Mouse (Mus musculus) hindbrain, postnatal 0 days (tissue): ENCODE results near the gene Lrrc7. TPM values are rescaled to one million over a fixed set of nuclear protein-coding genes. Genes with fewer than 3 reads are reported as not detected.

Experiments used
- ATAC-seq: fragments of 200-750 bp; cut with Nextera tagmentation; 2 replicates; pipeline ENCODE4 v1.8.0; 2017; ENCODE audit warnings: mild to moderate bottlenecking, moderate TSS enrichment, moderate library complexity
- DNase-seq: peaks from one replicate; pipeline ENCODE4 v3.0.0-alpha.2; 2015; ENCODE audit warnings: low spot score
- H3K27ac ChIP-seq: fragments of 300-500 bp; sonication (generic); 2 replicates; pipeline ENCODE4 v1.5.1; 2014; ENCODE audit warnings: mild to moderate bottlenecking
- H3K27me3 ChIP-seq: fragments of 300-500 bp; sonication (generic); 2 replicates; pipeline ENCODE4 v1.6.1; 2014; ENCODE audit warnings: low read length, mixed read lengths; ENCODE audit not compliant: insufficient read depth
- H3K36me3 ChIP-seq: fragments of 300-500 bp; sonication (generic); 2 replicates; pipeline ENCODE4 v1.6.1; 2014; ENCODE audit warnings: low read length, mixed read lengths; ENCODE audit not compliant: insufficient read depth
- H3K4me1 ChIP-seq: fragments of 300-500 bp; sonication (generic); 2 replicates; pipeline ENCODE4 v1.6.1; 2014; ENCODE audit warnings: antibody characterized with exemption, low read length, mixed read lengths; ENCODE audit not compliant: insufficient read depth
- H3K4me2 ChIP-seq: fragments of 300-500 bp; sonication (generic); 2 replicates; pipeline ENCODE4 v1.6.1; 2014; ENCODE audit warnings: low read depth, mild to moderate bottlenecking, low read length, moderate library complexity, mixed read lengths
- H3K4me3 ChIP-seq: fragments of 300-500 bp; sonication (generic); 2 replicates; pipeline ENCODE4 v1.5.1; 2014; ENCODE audit warnings: low read length
- H3K9ac ChIP-seq: fragments of 300-500 bp; sonication (generic); replicated peaks from 2 replicates; pipeline ENCODE4 v1.6.1; 2014; ENCODE audit warnings: mild to moderate bottlenecking, low read length, moderate library complexity, mixed read lengths
- H3K9me3 ChIP-seq: fragments of 300-500 bp; sonication (generic); 2 replicates; pipeline ENCODE4 v1.6.1; 2016; ENCODE audit warnings: low read length, mixed read lengths
- CTCF ChIP-seq: IDR thresholded peaks from 2 replicates; pipeline ENCODE4 v1.5.1; 2016; ENCODE audit warnings: antibody characterized with exemption, control low read depth, low read depth
- WGBS: fragments of 180-500 bp; shearing (Covaris S2); extraction: QIAGEN DNeasy Blood & Tissue Kit; methylation state at CpG from one replicate; pipeline ENCODE4 v1.1.7; 2014; 5-methylcytosine and 5-hydroxymethylcytosine counted together
- polyA plus RNA-seq: library from polyadenylated mRNA; unstranded; fragments of >200 nt; fragmentation: Nextera tagmentation; extraction: Ambion mirVana; gene quantifications from 2 replicates; pipeline ENCODE4 v1.2.1, GENCODE M21; 2015
- total RNA-seq: library from RNA; depleted of rRNA; stranded (reverse); fragments of >200 nt; gene quantifications from 2 replicates; pipeline ENCODE4 v1.2.3, GENCODE M21; 2014

Gene Lrrc7
- total and polyA plus RNA-seq, 2 experiments from 2014 or later: 6.2 to 25.0 TPM

GRCm38 (mm10) chr3:158193229-158193628 lies 368.8 kb downstream of the Lrrc7 start:
- Histone ChIP-seq H3K4me3 (no peak overlapping the region), H3K4me1 (no peaks in the 10 kb centered on the region), H3K9me3 (no peaks in the 10 kb centered on the region), H3K4me2 (no peak overlapping the region), H3K27ac (no peak overlapping the region), H3K27me3 (no peaks in the 10 kb centered on the region), H3K9ac (no peak overlapping the region), H3K36me3 (no peaks in the 10 kb centered on the region)
- WGBS: 67% methylated on average over 1 of the region's 1 CpGs
- ATAC-seq (no peak), DNase-seq (no peak)
- no peak for TF ChIP-seq CTCF

GRCm38 (mm10) chr3:158174880-158175735 lies 386.9 kb downstream of the Lrrc7 start:
- ATAC-seq (0 out of 2 replicates have a peak, but pooled peaks have one; percentile 45), DNase-seq (no peak)
- H3K9ac ChIP-seq: no peak overlapping the region
- no peak overlapping the region for H3K4me3 ChIP-seq
- H3K9me3 ChIP-seq: no peaks in the 10 kb centered on the region
- H3K27ac ChIP-seq: no peak overlapping the region
- no peaks in the 10 kb centered on the region for H3K27me3 ChIP-seq
- 58% methylated on average over 10 of the region's 10 CpGs for WGBS
- TF ChIP-seq CTCF: no peak
- H3K4me2 ChIP-seq: no peak overlapping the region
- no peaks in the 10 kb centered on the region for H3K36me3 ChIP-seq
- H3K4me1 ChIP-seq: no peaks in the 10 kb centered on the region

- Histone ChIP-seq H3K27ac (no peak overlapping the region), H3K9me3 (no peaks in the 10 kb centered on the region), H3K27me3 (no peaks in the 10 kb centered on the region), H3K4me2 (no peak overlapping the region), H3K4me1 (no peaks in the 10 kb centered on the region), H3K4me3 (no peak overlapping the region), H3K9ac (no peak overlapping the region), H3K36me3 (no peaks in the 10 kb centered on the region)
- WGBS: 95% methylated on average over 8 of the region's 8 CpGs
- TF ChIP-seq CTCF: no peak
- ATAC-seq (no peak), DNase-seq (no peak)
Measured at GRCm38 (mm10) chr3:158169180-158169579, 392.8 kb downstream of the Lrrc7 start.

GRCm38 (mm10) chr3:158168454-158168853 lies 393.6 kb downstream of the Lrrc7 start:
- Histone ChIP-seq H3K27me3 (no peaks in the 10 kb centered on the region), H3K4me1 (no peaks in the 10 kb centered on the region), H3K27ac (no peak overlapping the region), H3K9me3 (no peaks in the 10 kb centered on the region), H3K36me3 (no peaks in the 10 kb centered on the region), H3K9ac (no peak overlapping the region), H3K4me3 (no peak overlapping the region), H3K4me2 (no peak overlapping the region)
- 54% methylated on average over 4 of the region's 4 CpGs for WGBS
- DNase-seq: peak; percentile 61
- ATAC-seq: no peak
- no peak for TF ChIP-seq CTCF

GRCm38 (mm10) chr3:158165004-158165403 lies 397.0 kb downstream of the Lrrc7 start:
- H3K9me3 ChIP-seq: no peaks in the 10 kb centered on the region
- no peak overlapping the region for H3K4me2 ChIP-seq
- H3K9ac ChIP-seq: no peak overlapping the region
- TF ChIP-seq CTCF: peak; percentile 67
- H3K27me3 ChIP-seq: no peaks in the 10 kb centered on the region
- no peak overlapping the region for H3K4me3 ChIP-seq
- peak; percentile 72 for DNase-seq
- H3K27ac ChIP-seq: no peak overlapping the region
- H3K36me3 ChIP-seq: peaks cover 10% of the 10 kb centered on the region; the same call in 1 of the 2 replicates
- no peaks in the 10 kb centered on the region for H3K4me1 ChIP-seq
- ATAC-seq: 0 out of 2 replicates have a peak, but pooled peaks have one; percentile 50

GRCm38 (mm10) chr3:158164452-158164851 lies 397.6 kb downstream of the Lrrc7 start:
- Histone ChIP-seq H3K36me3 (peaks cover 10% of the 10 kb centered on the region; the same call in 1 of the 2 replicates), H3K27me3 (no peaks in the 10 kb centered on the region), H3K9ac (no peak overlapping the region), H3K4me1 (no peaks in the 10 kb centered on the region), H3K4me2 (no peak overlapping the region), H3K9me3 (no peaks in the 10 kb centered on the region), H3K27ac (no peak overlapping the region), H3K4me3 (no peak overlapping the region)
- peak; percentile 36 for ATAC-seq
- no peak for TF ChIP-seq CTCF
- peak; percentile 10 for DNase-seq
- WGBS: 66% methylated on average over 5 of the region's 5 CpGs

- WGBS: 80% methylated on average over 4 of the region's 4 CpGs
- H3K27ac ChIP-seq: no peak overlapping the region
- ATAC-seq: no peak
Measured at GRCm38 (mm10) chr3:158163127-158163526, 398.9 kb downstream of the Lrrc7 start.

More at GRCm38 (mm10) chr3:158163127-158163526, 398.9 kb downstream of the Lrrc7 start:
- TF ChIP-seq CTCF: no peak
- DNase-seq: no peak
- no peaks in the 10 kb centered on the region for H3K4me1 ChIP-seq
- H3K36me3 ChIP-seq: peaks cover 10% of the 10 kb centered on the region; the same call in 1 of the 2 replicates
- H3K27me3 ChIP-seq: no peaks in the 10 kb centered on the region
- no peak overlapping the region for H3K4me2 ChIP-seq
- no peaks in the 10 kb centered on the region for H3K9me3 ChIP-seq
- H3K9ac ChIP-seq: no peak overlapping the region
- no peak overlapping the region for H3K4me3 ChIP-seq
